Mouse (Mus musculus): ENCODE measurements around the gene Acads. TPM values are rescaled to one million over a fixed set of nuclear protein-coding genes. Genes with fewer than 3 reads are reported as not detected.

Acads gene
- polyA plus RNA-seq, 1 experiment = 82.1 TPM

DNA sequence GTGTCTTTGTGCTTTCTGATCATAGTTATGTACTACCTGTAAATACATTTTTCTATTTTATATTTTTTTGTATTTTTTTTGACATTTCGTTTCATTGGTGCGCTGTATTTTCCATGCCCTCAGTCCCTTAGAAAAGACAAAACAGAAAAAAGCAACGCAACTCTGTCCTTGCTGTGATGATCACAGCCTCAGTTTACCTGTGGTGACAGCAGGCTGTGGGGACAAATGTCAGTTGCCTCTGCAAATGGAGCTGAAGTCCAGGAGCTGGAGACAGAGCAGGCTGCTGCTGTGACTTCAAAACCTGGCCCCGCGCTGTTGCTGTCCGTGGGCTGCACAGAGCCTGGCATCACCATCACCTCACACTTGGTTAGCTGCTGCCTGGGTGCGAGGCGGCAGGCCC lies 21.0 kb downstream of the Acads start, which contains the start of gene Gm10401:
Gene Gm10401 (minus strand): TSS at position 101 of the 400 bp plus-strand sequence.
- no peak within 1 kb of the TSS for H3K4me2 ChIP-seq (ENCODE audit: low read depth)
- no peak for TF ChIP-seq REST (IDR thresholded peaks at IDR 0.05; ENCODE audit: insufficient read depth, insufficient read length)
- no peak for TF ChIP-seq E2F4 (IDR thresholded peaks at IDR 0.05; ENCODE audit: insufficient read depth)
- no peak for TF ChIP-seq MAX (IDR thresholded peaks at IDR 0.05; ENCODE audit: low read depth)
- TF ChIP-seq TCF3 (IDR thresholded peaks at IDR 0.05; ENCODE audit: insufficient read length, low read depth) = no peak
- no peak for TF ChIP-seq MYOD1 (IDR thresholded peaks at IDR 0.05; ENCODE audit: control insufficient read depth in 1 of 3, insufficient read length in 2 of 3, low read depth in 2 of 3)
- no peak for TF ChIP-seq MYOG (IDR thresholded peaks at IDR 0.05; ENCODE audit: control insufficient read depth in 1 of 3, insufficient read depth in 1 of 3, insufficient read length in 2 of 3, low read depth in 2 of 3)
- TF ChIP-seq SRF (IDR thresholded peaks at IDR 0.05; ENCODE audit: control insufficient read depth, insufficient read length, low read depth) = no peak
- TF ChIP-seq POLR2A (IDR thresholded peaks at IDR 0.05; ENCODE audit: insufficient read length, low read depth) = no peak
- no peak for TF ChIP-seq TCF12 (IDR thresholded peaks at IDR 0.05; ENCODE audit: insufficient read depth, poor library complexity, severe bottlenecking)
- TF ChIP-seq USF1 (IDR thresholded peaks at IDR 0.05; ENCODE audit: low read depth) = no peak
- no peak for TF ChIP-seq CEBPB (IDR thresholded peaks at IDR 0.05; ENCODE audit: insufficient read depth, poor library complexity, severe bottlenecking)
- no peak for TF ChIP-seq POLR2AphosphoS2 (IDR thresholded peaks at IDR 0.05; ENCODE audit: insufficient read length, low read depth)
- no peaks in the 10 kb centered on the region for H3K79me2 ChIP-seq (ENCODE audit: control insufficient read depth, insufficient read depth)
- no peaks in the 10 kb centered on the region for H3K27me3 ChIP-seq (ENCODE audit: control insufficient read depth, insufficient read depth, insufficient read length)
- peaks cover 9% of the 10 kb centered on the region for H3K36me3 ChIP-seq (ENCODE audit: control insufficient read depth, insufficient read depth)
- H3K4me3 ChIP-seq = no peak within 1 kb of the TSS
- no peak within 1 kb of the TSS for H3ac ChIP-seq (ENCODE audit: control insufficient read depth, insufficient read length)

DNA sequence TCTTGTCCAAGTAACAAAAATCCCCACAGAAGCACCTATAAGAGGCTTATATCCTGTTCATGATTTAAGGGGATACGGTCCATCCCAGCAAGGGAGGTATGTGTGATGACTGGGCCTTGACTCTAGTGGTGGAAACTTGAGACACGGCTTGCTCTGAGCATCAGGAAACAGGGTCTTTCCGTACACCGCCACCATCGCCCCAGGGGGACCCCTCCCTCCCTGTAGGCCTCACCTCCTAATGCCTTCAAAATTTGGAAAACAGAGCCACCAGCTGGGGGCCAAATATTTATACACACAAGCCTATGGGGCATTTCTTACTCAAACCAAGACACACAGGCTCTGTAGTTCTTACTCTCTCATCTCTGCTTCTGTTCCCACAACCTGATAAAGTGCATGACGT lies 27.4 kb downstream of the Acads start:
- H3K27me3 ChIP-seq (ENCODE audit: control insufficient read depth, insufficient read depth, insufficient read length) = no peaks in the 10 kb centered on the region
- H3K4me2 ChIP-seq (ENCODE audit: low read depth) = no peak overlapping the region
- H3K4me3 ChIP-seq = no peak overlapping the region
- TF ChIP-seq E2F4 (IDR thresholded peaks at IDR 0.05; ENCODE audit: insufficient read depth) (no peak), MYOG (IDR thresholded peaks at IDR 0.05; ENCODE audit: control insufficient read depth in 1 of 3, insufficient read depth in 1 of 3, insufficient read length in 2 of 3, low read depth in 2 of 3) (no peak), TCF3 (IDR thresholded peaks at IDR 0.05; ENCODE audit: insufficient read length, low read depth) (no peak), REST (IDR thresholded peaks at IDR 0.05; ENCODE audit: insufficient read depth, insufficient read length) (no peak), POLR2A (IDR thresholded peaks at IDR 0.05; ENCODE audit: insufficient read length, low read depth) (no peak), CEBPB (IDR thresholded peaks at IDR 0.05; ENCODE audit: insufficient read depth, poor library complexity, severe bottlenecking) (no peak), USF1 (IDR thresholded peaks at IDR 0.05; ENCODE audit: low read depth) (no peak), TCF12 (IDR thresholded peaks at IDR 0.05; ENCODE audit: insufficient read depth, poor library complexity, severe bottlenecking) (no peak), POLR2AphosphoS2 (IDR thresholded peaks at IDR 0.05; ENCODE audit: insufficient read length, low read depth) (no peak), MAX (IDR thresholded peaks at IDR 0.05; ENCODE audit: low read depth) (no peak), MYOD1 (IDR thresholded peaks at IDR 0.05; ENCODE audit: control insufficient read depth in 1 of 3, insufficient read length in 2 of 3, low read depth in 2 of 3) (no peak), SRF (IDR thresholded peaks at IDR 0.05; ENCODE audit: control insufficient read depth, insufficient read length, low read depth) (no peak)
- peaks cover 35% of the 10 kb centered on the region for H3K36me3 ChIP-seq (ENCODE audit: control insufficient read depth, insufficient read depth)
- no peak overlapping the region for H3ac ChIP-seq (ENCODE audit: control insufficient read depth, insufficient read length)
- no peaks in the 10 kb centered on the region for H3K79me2 ChIP-seq (ENCODE audit: control insufficient read depth, insufficient read depth)

DNA sequence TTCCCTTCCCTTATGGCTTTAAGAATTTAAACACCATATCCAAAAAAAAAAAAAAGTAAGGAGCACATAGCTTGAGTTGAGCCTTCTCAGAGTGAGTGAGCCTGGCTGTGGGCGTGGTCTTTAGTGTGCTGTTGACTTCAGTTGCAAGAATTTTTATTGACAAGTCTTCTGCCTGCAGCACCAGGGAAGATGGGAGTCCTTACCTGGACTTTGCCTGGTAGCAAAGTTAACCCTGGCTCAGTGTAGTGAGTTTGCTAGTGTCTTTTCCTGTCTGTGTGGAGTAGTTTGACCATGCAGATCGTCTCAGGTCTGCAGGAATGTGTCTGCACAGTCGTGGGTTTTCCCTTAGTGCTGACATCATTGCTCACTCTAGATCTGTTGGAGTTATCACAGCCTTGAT lies 28.1 kb downstream of the Acads start:
- Histone ChIP-seq H3K36me3 (ENCODE audit: control insufficient read depth, insufficient read depth) (peaks cover 42% of the 10 kb centered on the region), H3K27me3 (ENCODE audit: control insufficient read depth, insufficient read depth, insufficient read length) (no peaks in the 10 kb centered on the region), H3K79me2 (ENCODE audit: control insufficient read depth, insufficient read depth) (no peaks in the 10 kb centered on the region), H3ac (ENCODE audit: control insufficient read depth, insufficient read length) (no peak overlapping the region), H3K4me3 (no peak overlapping the region), H3K4me2 (ENCODE audit: low read depth) (no peak overlapping the region)
- TF ChIP-seq MYOG (IDR thresholded peaks at IDR 0.05; ENCODE audit: control insufficient read depth in 1 of 3, insufficient read depth in 1 of 3, insufficient read length in 2 of 3, low read depth in 2 of 3) (no peak), MAX (IDR thresholded peaks at IDR 0.05; ENCODE audit: low read depth) (no peak), CEBPB (IDR thresholded peaks at IDR 0.05; ENCODE audit: insufficient read depth, poor library complexity, severe bottlenecking) (no peak), E2F4 (IDR thresholded peaks at IDR 0.05; ENCODE audit: insufficient read depth) (no peak), SRF (IDR thresholded peaks at IDR 0.05; ENCODE audit: control insufficient read depth, insufficient read length, low read depth) (no peak)

DNA sequence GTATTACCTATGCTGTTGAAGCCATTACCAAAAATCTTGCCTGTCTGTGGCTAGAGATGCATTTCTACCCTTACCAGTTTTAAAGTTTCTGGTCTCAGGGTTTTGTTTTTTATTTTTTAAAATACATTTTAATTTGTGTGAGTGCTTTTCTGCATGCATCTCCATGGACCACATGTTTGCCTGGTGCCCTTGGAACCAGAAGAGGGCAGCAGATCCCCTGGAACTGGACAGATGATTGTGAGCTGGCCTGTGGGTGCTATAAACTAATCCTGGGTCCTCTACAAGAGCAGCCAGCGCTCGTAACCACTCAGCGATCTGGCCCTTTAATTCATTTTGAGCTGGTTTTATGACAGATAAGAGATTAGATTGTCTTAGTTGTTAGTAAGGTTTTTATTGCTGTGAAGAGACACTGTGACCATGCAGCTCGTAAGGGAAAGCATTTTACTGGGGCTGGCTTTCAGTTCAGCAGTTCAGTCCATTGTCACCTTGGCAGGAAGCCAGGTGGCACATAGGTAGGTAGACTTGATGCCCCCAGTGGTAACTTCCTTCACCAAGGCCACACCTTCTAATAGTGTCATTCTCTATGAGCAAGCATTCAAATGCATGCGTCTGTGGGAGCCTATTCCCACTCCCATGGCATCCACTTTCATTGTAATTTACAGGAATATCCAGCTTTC lies 29.4 kb downstream of the Acads start:
- H3K4me3 ChIP-seq = no peak overlapping the region
- peaks cover 36% of the 10 kb centered on the region for H3K36me3 ChIP-seq (ENCODE audit: control insufficient read depth, insufficient read depth)
- TF ChIP-seq E2F4 (IDR thresholded peaks at IDR 0.05; ENCODE audit: insufficient read depth) (no peak), MYOD1 (IDR thresholded peaks at IDR 0.05; ENCODE audit: control insufficient read depth in 1 of 3, insufficient read length in 2 of 3, low read depth in 2 of 3) (no peak), TCF3 (IDR thresholded peaks at IDR 0.05; ENCODE audit: insufficient read length, low read depth) (no peak), CEBPB (IDR thresholded peaks at IDR 0.05; ENCODE audit: insufficient read depth, poor library complexity, severe bottlenecking) (no peak), POLR2AphosphoS2 (IDR thresholded peaks at IDR 0.05; ENCODE audit: insufficient read length, low read depth) (no peak), SRF (IDR thresholded peaks at IDR 0.05; ENCODE audit: control insufficient read depth, insufficient read length, low read depth) (no peak), TCF12 (IDR thresholded peaks at IDR 0.05; ENCODE audit: insufficient read depth, poor library complexity, severe bottlenecking) (no peak), USF1 (IDR thresholded peaks at IDR 0.05; ENCODE audit: low read depth) (no peak), REST (IDR thresholded peaks at IDR 0.05; ENCODE audit: insufficient read depth, insufficient read length) (no peak), POLR2A (IDR thresholded peaks at IDR 0.05; ENCODE audit: insufficient read length, low read depth) (no peak), MAX (IDR thresholded peaks at IDR 0.05; ENCODE audit: low read depth) (no peak), MYOG (IDR thresholded peaks at IDR 0.05; ENCODE audit: control insufficient read depth in 1 of 3, insufficient read depth in 1 of 3, insufficient read length in 2 of 3, low read depth in 2 of 3) (no peak)
- no peaks in the 10 kb centered on the region for H3K27me3 ChIP-seq (ENCODE audit: control insufficient read depth, insufficient read depth, insufficient read length)
- H3K4me2 ChIP-seq (ENCODE audit: low read depth) = no peak overlapping the region
- no peak overlapping the region for H3ac ChIP-seq (ENCODE audit: control insufficient read depth, insufficient read length)
- H3K79me2 ChIP-seq (ENCODE audit: control insufficient read depth, insufficient read depth) = no peaks in the 10 kb centered on the region
